Mouse (Mus musculus) testis, adult 2 months (tissue): Measurements from ENCODE around the gene Tmem131l.

Experiments
- CTCF ChIP-seq: fragments of 200-500 bp; IDR thresholded peaks from 2 replicates; pipeline ENCODE4 v1.5.1; 2012; ENCODE audit warnings: low read depth, mild to moderate bottlenecking, inconsistent platforms, low read length, moderate library complexity; ENCODE audit not compliant: control insufficient read depth, insufficient read depth, insufficient replicate concordance
- POLR2A ChIP-seq: fragments of 200-500 bp; IDR thresholded peaks from 2 replicates; pipeline ENCODE4 v1.6.1; 2012; ENCODE audit warnings: low read depth, mild to moderate bottlenecking, inconsistent platforms, low read length, moderate library complexity; ENCODE audit not compliant: control insufficient read depth

DNA sequence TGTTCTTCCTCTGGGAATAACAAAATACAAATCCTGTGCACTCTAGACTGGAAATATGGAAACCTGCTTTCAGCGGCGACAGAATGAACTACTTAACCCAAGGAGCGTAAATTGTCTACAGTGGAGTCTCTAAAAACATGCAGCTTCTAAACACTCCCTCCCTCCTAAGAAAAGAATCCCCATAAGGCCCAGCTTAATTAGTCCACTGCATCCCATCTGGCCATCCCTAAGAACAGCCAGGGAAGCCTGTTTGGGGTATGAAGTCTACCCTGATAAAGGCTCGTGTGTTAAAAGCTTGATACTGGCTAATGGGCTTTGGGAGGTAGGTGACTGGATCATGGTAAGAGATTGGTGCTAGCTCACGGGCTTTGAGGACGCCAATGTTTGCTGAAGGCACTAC is 54.5 kb downstream of the Tmem131l start:
- no peak for TF ChIP-seq CTCF
- no peak for TF ChIP-seq POLR2A
